Mouse (Mus musculus) thymus, postnatal 0 days (tissue): ENCODE measurements around the gene Rxfp2. TPM values are rescaled to one million over a fixed set of nuclear protein-coding genes. Genes with fewer than 3 reads are reported as not detected.

ENCODE experiments used
- DNase-seq: peaks from one replicate; pipeline ENCODE4 v3.0.0-alpha.2; 2015; ENCODE audit warnings: low spot score
- polyA plus RNA-seq: library from polyadenylated mRNA; unstranded; fragments of >200 nt; fragmentation: Nextera tagmentation; extraction: Ambion mirVana; gene quantifications from 2 replicates; pipeline ENCODE4 v1.2.1, GENCODE M21; 2015

The Rxfp2 gene
- polyA plus RNA-seq, 1 experiment from 2014 or later = not detected

DNA sequence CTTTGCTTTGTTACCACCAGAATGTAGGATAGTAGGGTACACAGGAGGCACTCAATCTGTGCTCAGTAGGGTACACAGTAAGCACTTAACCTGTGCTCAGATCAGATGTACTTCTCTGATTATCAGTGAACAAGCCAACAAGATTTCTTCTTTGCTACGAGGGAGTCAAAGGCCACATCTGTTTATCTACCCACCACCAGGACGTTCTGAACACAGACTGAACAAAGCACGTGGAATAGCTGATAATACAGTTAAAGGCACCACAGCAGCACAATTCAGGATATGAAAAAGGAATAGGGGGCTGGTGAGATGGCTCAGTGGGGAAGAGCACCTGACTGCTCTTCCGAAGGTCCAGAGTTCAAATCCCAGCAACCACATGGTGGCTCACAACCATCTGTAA is 18.4 kb downstream of the Rxfp2 start:
- no peak for DNase-seq

GRCm38 (mm10) chr5:150044533-150044932 is 26.1 kb downstream of the Rxfp2 start:
- no peak for DNase-seq

GRCm38 (mm10) chr5:150046438-150046837 is 28.0 kb downstream of the Rxfp2 start:
- DNase-seq = no peak

DNA sequence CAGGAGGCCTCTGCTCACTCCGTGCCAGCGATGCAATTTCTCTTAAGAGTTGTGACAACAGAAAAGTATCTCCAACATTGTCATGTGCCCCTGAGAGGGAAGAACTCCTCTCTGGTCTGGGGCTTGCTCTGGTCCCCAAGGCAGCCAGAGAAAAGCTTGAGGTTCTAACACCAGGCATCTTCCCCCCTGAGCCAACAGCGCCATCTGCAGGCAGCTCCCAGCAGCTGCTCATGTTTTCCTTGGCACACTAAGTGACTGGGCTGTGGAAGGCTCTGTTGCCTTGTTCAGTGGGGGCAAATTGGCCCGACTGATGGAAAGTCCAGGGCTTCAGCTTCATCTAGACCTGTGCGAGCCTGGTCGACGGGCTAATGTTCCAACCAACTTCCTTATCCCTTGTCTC is 31.5 kb downstream of the Rxfp2 start:
- DNase-seq = peak; percentile 6

- DNase-seq = peak; percentile 27
Observed at GRCm38 (mm10) chr5:150051828-150052227, 33.4 kb downstream of the Rxfp2 start.

DNA sequence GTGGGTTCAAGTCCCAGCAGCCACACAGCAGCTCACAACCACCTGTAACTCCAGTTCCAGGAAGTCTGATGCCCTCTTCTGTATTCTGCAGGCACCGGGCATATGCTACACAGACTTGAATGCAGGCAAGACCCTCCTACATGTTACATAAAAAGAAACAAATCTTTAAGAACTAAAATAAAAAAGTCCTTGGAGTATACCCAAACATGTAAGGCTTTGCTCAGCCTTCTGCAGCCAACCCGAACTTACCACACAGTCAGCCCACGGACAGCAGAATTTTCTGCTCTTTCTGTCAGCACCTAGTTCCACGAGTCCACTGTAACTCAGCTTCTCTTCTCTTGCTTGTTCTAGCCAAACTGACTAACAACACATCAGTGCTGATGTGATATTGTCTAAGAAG is 34.8 kb downstream of the Rxfp2 start:
- DNase-seq = no peak

DNA sequence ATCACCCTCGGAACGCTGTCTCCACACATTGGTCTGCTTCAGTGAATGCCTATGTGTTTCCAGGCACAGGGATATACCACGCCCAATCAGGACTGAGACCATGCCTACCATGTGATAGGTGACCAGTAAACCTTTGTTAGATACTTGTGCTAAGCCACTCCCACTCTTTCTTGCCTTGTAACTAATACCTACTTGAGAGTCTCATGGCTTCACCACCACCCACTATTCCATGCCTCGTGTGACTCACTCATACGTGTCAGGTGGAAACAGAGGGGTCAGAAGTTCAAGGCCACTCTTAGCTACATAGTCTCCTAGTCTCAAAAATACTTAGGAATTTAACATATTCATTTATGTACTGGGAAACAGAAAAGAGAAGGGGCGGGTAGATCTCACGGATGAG is 35.5 kb downstream of the Rxfp2 start:
- DNase-seq = no peak

DNA sequence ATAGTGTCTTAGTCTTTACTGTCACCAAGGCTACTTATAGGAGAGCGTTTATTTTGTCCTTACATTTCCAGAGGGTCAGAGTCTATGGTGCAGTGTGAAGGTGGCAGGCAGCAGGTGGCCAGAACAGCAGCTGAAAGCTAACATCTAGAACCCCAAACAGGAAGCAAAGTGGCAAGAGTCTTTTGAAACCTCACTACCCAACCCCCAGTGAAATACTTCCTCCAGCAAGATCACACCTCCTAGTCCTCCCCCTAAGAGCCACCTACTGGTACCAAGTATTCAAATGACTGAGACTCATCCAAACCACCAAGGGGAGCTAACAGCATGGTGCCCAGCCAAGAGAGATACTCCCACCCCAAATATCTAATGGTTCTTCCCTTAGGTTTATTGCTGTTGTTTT is 36.8 kb downstream of the Rxfp2 start:
- peak; percentile 10 for DNase-seq

- DNase-seq = no peak
Observed at GRCm38 (mm10) chr5:150056056-150056455, 37.6 kb downstream of the Rxfp2 start.

GRCm38 (mm10) chr5:150058845-150059244 is 40.4 kb downstream of the Rxfp2 start:
- DNase-seq = no peak

DNA sequence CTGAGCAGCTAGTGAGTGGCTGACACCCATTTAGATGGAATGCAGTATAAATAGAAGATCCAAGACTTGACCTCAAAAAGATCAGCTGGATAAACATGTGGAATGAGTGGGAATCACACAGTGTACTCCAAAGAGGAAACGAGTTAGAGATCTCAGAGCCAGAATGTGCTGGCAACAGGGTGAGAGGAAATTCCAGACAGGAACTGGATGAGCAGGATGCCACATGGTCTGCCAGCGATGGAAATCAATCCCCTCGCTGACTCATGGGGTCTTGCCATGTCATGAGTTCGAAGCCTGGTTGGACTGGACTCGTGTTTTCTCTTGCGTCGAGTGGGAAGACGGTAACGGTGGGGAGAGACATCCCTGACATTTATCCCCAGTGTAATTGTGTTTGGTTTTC is 41.0 kb downstream of the Rxfp2 start:
- DNase-seq = no peak

- no peak for DNase-seq
Observed at GRCm38 (mm10) chr5:150061086-150061485, 42.6 kb downstream of the Rxfp2 start.

DNA sequence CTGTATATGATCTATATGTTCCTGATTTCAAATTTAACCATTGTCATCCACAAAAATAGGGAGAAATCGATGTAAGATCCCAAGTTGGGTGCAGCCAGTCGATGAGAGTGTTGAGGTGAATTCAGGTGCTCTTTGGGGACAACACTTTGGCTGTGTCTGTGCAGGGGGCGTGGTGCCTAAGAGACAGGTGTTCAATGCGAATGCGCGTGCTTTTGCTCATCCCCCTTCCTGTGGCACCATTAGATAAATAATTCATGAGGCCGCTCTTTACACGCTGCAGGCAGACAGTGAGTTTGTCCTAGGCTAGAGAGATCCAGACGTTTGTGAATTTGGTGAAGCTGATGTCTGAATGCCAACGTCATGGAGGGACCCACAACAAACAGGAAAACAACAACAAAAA is 45.8 kb downstream of the Rxfp2 start:
- DNase-seq = no peak

- no peak for DNase-seq
Observed at GRCm38 (mm10) chr5:150070086-150070485, 51.6 kb downstream of the Rxfp2 start.

DNA sequence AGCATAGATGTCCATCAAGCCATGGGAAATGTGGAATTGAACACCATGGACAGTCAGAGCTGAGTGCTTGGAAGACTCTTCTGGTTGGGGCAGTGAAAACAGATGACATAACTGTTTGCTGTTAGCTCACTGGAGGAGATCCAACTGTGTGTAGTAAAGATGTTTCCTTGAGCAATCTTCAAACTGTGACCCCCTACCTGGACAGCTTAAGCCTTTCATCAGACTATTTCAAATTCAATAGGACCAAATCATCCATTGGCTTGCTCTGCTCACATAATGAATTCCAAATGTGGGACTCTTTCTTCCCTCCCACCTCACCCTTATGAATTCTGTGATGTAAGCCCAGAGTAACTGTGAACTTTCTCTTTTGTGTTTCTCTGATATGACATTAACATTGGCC is 53.3 kb downstream of the Rxfp2 start:
- no peak for DNase-seq

GRCm38 (mm10) chr5:150079866-150080797 is 61.7 kb downstream of the Rxfp2 start:
- peak; percentile 2 for DNase-seq

- DNase-seq = no peak
Observed at GRCm38 (mm10) chr5:150082696-150083095, 64.2 kb downstream of the Rxfp2 start.

DNA sequence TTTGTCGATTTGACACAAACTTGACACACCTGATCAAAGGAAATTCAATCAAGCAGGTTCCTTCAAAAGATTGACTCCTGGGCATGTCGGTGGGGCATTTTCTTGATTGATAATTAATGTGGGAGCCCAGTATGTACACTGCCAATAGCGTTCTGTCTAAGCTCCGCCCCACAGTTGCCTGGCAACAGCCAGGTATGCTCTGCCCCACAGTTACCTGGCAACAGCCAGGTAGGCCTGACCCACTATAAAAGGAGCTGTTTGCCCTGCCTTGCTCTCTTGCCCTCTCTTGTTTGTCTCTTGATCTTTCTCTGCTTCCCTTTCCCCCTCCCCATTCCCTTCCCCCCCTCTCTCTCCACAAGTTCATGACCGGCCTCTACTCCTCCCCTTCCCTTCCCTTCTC is 64.7 kb downstream of the Rxfp2 start:
- no peak for DNase-seq

DNA sequence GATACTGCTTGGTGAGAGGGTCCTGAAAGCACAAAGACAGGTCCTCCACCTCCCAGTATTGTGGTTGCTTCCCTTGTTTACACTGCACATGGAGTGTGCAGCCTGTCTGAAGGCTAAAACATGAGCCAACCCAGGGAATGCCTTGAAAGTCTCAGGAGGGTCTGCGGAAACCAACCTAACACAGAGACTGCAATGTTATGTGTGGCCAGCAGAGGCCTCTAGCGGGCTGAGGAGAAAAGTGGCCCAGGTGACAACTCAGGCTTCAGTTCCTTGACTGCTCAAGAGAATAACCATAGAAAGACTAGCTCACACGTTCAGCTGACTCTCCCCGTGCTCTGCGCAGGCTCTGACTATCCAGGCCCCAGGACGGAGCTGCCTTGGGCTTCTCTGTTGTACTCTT is 79.1 kb downstream of the Rxfp2 start:
- peak; percentile 62 for DNase-seq

GRCm38 (mm10) chr5:150098754-150099153 is 80.3 kb downstream of the Rxfp2 start:
- no peak for DNase-seq

GRCm38 (mm10) chr5:150101789-150102188 is 83.3 kb downstream of the Rxfp2 start:
- no peak for DNase-seq

GRCm38 (mm10) chr5:150106358-150106757 is 87.9 kb downstream of the Rxfp2 start:
- no peak for DNase-seq

DNA sequence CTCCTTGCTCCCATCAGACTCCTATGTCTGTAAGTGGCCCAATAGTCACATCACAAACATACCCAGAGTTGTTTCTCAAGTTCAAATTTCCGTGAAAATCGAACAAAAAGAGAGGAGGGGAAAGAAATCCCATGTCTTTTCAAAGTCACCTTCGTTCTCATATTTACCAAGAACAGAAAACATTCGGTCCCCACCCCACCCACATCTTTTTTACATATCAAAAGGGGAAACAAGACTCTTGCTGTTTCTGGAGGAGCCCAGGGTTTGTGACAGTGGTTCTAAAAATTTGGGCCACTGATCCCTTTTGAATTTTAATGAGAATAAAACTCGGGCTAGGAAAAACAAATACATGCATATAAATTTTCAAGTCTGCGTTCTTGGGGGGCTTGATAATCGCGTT is 92.8 kb downstream of the Rxfp2 start:
- no peak for DNase-seq
